In genomic region chr2:165493587-165494210, GRCm38 (mm10) we compare ENCODE assay signal across 8 mouse cellular contexts. TPM values are rescaled to one million over a fixed set of nuclear protein-coding genes. Genes with fewer than 3 reads are reported as not detected.
DNase-seq lines count a peak whose midpoint lies in the region; ATAC-seq and TF ChIP-seq lines count a peak whose summit lies in the region.

No protein-coding gene starts in this region.

- H3K4me2 ChIP-seq in hindbrain, embryonic 13.5 days = peak overlapping the region; percentile 86
- peak overlapping the region; percentile 89 for H3K4me2 ChIP-seq in limb, embryonic 12.5 days
- H3K4me2 ChIP-seq in neural tube, embryonic 14.5 days (ENCODE audit: low read depth, low read length) = peak overlapping the region; percentile 71

- DNase-seq in gastrocnemius, adult 2 months = no peak
- DNase-seq in gastrocnemius, postnatal 4 days (ENCODE audit: low spot score in 2 of 2) = no peak
- peak; percentile 31 for DNase-seq in embryo, embryonic 9.5 days (ENCODE audit: extremely low spot score)
- no peak for DNase-seq in ovary, postnatal 10 days (ENCODE audit: low spot score)

- H3K4me1 ChIP-seq in E14TG2a.4 (replicated peaks; ENCODE audit: low read depth, low read length) = peaks cover 26% of the 10 kb centered on the region
- H3K4me1 ChIP-seq in hindbrain, embryonic 13.5 days (replicated peaks) = peaks cover 26% of the 10 kb centered on the region
- H3K4me1 ChIP-seq in limb, embryonic 12.5 days (replicated peaks) = peaks cover 15% of the 10 kb centered on the region
- H3K4me1 ChIP-seq in neural tube, embryonic 14.5 days (ENCODE audit: control insufficient read depth, insufficient read depth, low read length) = peaks cover 14% of the 10 kb centered on the region

- H3K27ac ChIP-seq in gastrocnemius, adult 2 months = peak overlapping the region; percentile 94
- H3K27ac ChIP-seq in hindbrain, embryonic 13.5 days = peak overlapping the region; percentile 89
- H3K27ac ChIP-seq in limb, embryonic 12.5 days = 0 out of 2 replicates have a peak overlapping the region, but pooled peaks have one; percentile 82
- peak overlapping the region; percentile 73 for H3K27ac ChIP-seq in neural tube, embryonic 14.5 days (ENCODE audit: low read depth, low read length)

- 5% methylated on average over 17 of the region's 17 CpGs for WGBS in hindbrain, embryonic 13.5 days
- WGBS in limb, embryonic 12.5 days = 31% methylated on average over 17 of the region's 17 CpGs
- WGBS in neural tube, embryonic 14.5 days = 8% methylated on average over 17 of the region's 17 CpGs

- peaks cover 23% of the 10 kb centered on the region for H3K27me3 ChIP-seq in E14TG2a.4 (ENCODE audit: insufficient read depth, low read length)
- H3K27me3 ChIP-seq in hindbrain, embryonic 13.5 days = no peaks in the 10 kb centered on the region
- H3K27me3 ChIP-seq in limb, embryonic 12.5 days = peaks cover 4% of the 10 kb centered on the region; the same call in 1 of the 2 replicates
- no peaks in the 10 kb centered on the region for H3K27me3 ChIP-seq in neural tube, embryonic 14.5 days (ENCODE audit: control insufficient read depth, insufficient read depth, low read length)

- H3K9me3 ChIP-seq in E14TG2a.4 (ENCODE audit: low read length) = 0 out of 2 replicates have a peak, but pooled peaks cover 4% of the 10 kb centered on the region
- H3K9me3 ChIP-seq in hindbrain, embryonic 13.5 days = no peaks in the 10 kb centered on the region
- no peaks in the 10 kb centered on the region for H3K9me3 ChIP-seq in limb, embryonic 12.5 days
- H3K9me3 ChIP-seq in neural tube, embryonic 14.5 days (ENCODE audit: control insufficient read depth, low read length) = no peaks in the 10 kb centered on the region

- intact Hi-C loops in gastrocnemius, adult 2 months (cut with DNase I) = no loop called here

- peaks cover 26% of the 10 kb centered on the region for H3K36me3 ChIP-seq in E14TG2a.4 (ENCODE audit: insufficient read depth, low read length)
- peaks cover 22% of the 10 kb centered on the region for H3K36me3 ChIP-seq in hindbrain, embryonic 13.5 days
- H3K36me3 ChIP-seq in limb, embryonic 12.5 days = peaks cover 24% of the 10 kb centered on the region
- peaks cover 17% of the 10 kb centered on the region for H3K36me3 ChIP-seq in neural tube, embryonic 14.5 days (ENCODE audit: control insufficient read depth, insufficient read depth, low read length)

- peak overlapping the region; percentile 94 for H3K4me3 ChIP-seq in gastrocnemius, adult 2 months
- peak overlapping the region; percentile 88 for H3K4me3 ChIP-seq in E14TG2a.4 (replicated peaks; ENCODE audit: low read length)
- peak overlapping the region; percentile 73 for H3K4me3 ChIP-seq in hindbrain, embryonic 13.5 days
- H3K4me3 ChIP-seq in limb, embryonic 12.5 days (replicated peaks) = peak overlapping the region; percentile 80
- H3K4me3 ChIP-seq in neural tube, embryonic 14.5 days (ENCODE audit: low read depth, low read length) = peak overlapping the region; percentile 67

- peak overlapping the region; percentile 89 for H3K9ac ChIP-seq in hindbrain, embryonic 13.5 days
- H3K9ac ChIP-seq in limb, embryonic 12.5 days (replicated peaks) = peak overlapping the region; percentile 84
- H3K9ac ChIP-seq in neural tube, embryonic 14.5 days (replicated peaks; ENCODE audit: low read depth, low read length) = peak overlapping the region; percentile 71

- peak; percentile 40 for ATAC-seq in hindbrain, embryonic 13.5 days (ENCODE audit: low FRiP score)
- peak; percentile 5; the same call in 1 of the 2 replicates for ATAC-seq in limb, embryonic 12.5 days (ENCODE audit: insufficient number of reproducible peaks, insufficient read depth, low FRiP score, low TSS enrichment, low read depth)
- peak; percentile 35 for ATAC-seq in neural tube, embryonic 14.5 days (ENCODE audit: low read depth)

- no peak for TF ChIP-seq CTCF in gastrocnemius, adult 2 months (IDR thresholded peaks at IDR 0.05)
- TF ChIP-seq CTCF in E14TG2a.4 (conservative IDR thresholded peaks at IDR 0.05; ENCODE audit: low read length) = no peak

RNA-seq across cellular contexts. Expression of gene Trp53rka, which starts 0.6 kb away (rescaled TPM):
- 10 to 100 TPM; 10.7 to 11.6 TPM for total RNA-seq in gastrocnemius, adult 2 months (2021)
- 10 to 100 TPM; 11.9 to 13.5 TPM for total RNA-seq in gastrocnemius, postnatal 4 days (2021)
- polyA plus RNA-seq in hindbrain, embryonic 13.5 days (2015; fragmentation: Nextera tagmentation; extraction: Ambion mirVana) = 43.0 and 45.4 TPM in 2 replicates
- 52.3 and 57.7 TPM in 2 replicates for polyA plus RNA-seq in limb, embryonic 12.5 days (2016; fragmentation: Nextera tagmentation; extraction: Ambion mirVana)
- 36.9 and 39.2 TPM in 2 replicates for polyA plus RNA-seq in neural tube, embryonic 14.5 days (2014; fragmentation: Nextera tagmentation; extraction: Ambion mirVana)

RNA-seq across cellular contexts. Expression of gene Slc2a10, which starts 9.9 kb away (rescaled TPM):
- total RNA-seq in gastrocnemius, adult 2 months (2021) = 1 to 10 TPM in 1 of 2 experiments, under 1 TPM in 1; 0.89 to 1.6 TPM
- total RNA-seq in gastrocnemius, postnatal 4 days (2021) = 1 to 10 TPM; 5.3 to 5.4 TPM
- polyA plus RNA-seq in hindbrain, embryonic 13.5 days (2015; fragmentation: Nextera tagmentation; extraction: Ambion mirVana) = 2.8 and 3.1 TPM in 2 replicates
- 6.3 and 7.1 TPM in 2 replicates for polyA plus RNA-seq in limb, embryonic 12.5 days (2016; fragmentation: Nextera tagmentation; extraction: Ambion mirVana)
- polyA plus RNA-seq in neural tube, embryonic 14.5 days (2014; fragmentation: Nextera tagmentation; extraction: Ambion mirVana) = 1.1 and 2.3 TPM in 2 replicates

RNA-seq across cellular contexts. Expression of gene Slc13a3, which starts 20.7 kb away (rescaled TPM):
- under 1 TPM in 1 of 2 experiments, not detected in 1; 0.08 TPM for total RNA-seq in gastrocnemius, adult 2 months (2021)
- 1 to 10 TPM in 1 of 2 experiments, under 1 TPM in 1; 0.44 to 1.2 TPM for total RNA-seq in gastrocnemius, postnatal 4 days (2021)
- polyA plus RNA-seq in hindbrain, embryonic 13.5 days (2015; fragmentation: Nextera tagmentation; extraction: Ambion mirVana) = 2.2 and 2.6 TPM in 2 replicates
- polyA plus RNA-seq in limb, embryonic 12.5 days (2016; fragmentation: Nextera tagmentation; extraction: Ambion mirVana) = 0.06 TPM in 1 of 2 replicates, not detected in the other
- polyA plus RNA-seq in neural tube, embryonic 14.5 days (2014; fragmentation: Nextera tagmentation; extraction: Ambion mirVana) = 1.3 and 2.9 TPM in 2 replicates
